Mouse (Mus musculus): ENCODE results near the gene Zdhhc16. TPM values are rescaled to one million over a fixed set of nuclear protein-coding genes. Genes with fewer than 3 reads are reported as not detected.

The Zdhhc16 gene
- total RNA-seq, 1 experiment from 2014 or later = 39.8 TPM

GRCm38 (mm10) chr19:41987206-41987605, 53.9 kb downstream of the Zdhhc16 start:
- no peak for DNase-seq

DNA sequence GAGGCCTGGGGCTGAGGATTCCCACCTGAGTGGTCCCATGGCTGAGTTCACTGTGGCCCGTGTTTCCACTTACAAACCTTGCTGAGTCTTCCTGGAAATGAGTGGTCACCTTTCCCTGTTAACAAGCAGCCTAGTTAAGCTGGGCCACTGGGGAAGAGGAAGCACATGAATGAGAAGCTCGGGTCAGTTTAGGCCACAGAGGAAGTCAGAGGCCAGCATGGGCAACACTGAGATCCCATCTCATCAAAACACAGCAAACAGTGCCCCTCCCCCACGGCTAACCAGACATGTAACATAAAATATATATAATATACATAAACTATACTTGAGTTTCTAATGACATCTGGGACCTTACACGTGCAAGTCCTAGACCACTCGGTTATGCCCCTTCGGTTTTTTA, 56.5 kb downstream of the Zdhhc16 start:
- no peak for DNase-seq

DNA sequence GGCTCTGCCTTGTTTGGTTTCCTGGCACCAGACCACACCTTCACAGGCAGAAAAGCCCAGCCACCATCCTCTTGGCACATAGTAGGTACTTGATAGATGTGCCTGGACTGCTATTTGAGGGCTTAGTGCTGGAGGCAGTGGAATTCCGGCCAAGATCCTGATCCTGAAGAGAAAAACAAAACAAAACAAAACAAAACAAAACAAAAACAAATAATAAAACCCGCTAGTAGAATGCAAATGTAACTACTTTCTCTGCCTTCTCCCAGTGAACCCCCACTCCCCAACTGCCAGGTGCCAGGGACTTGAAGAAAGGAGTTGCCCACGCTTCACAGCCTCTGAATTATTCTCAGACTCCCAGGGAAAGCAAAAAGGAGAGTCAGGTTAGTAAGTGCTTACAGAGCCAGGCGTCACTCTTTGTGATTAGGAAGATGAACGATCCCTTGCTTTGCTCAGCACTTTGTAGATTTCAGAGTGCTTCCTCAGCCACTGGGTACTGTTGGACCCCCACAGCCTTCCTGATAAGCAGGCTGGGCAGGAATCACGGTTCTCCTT, 58.7 kb downstream of the Zdhhc16 start:
- no peak for DNase-seq

- no peak for DNase-seq
These were observed 59.7 kb downstream of the Zdhhc16 start for GRCm38 (mm10) chr19:41992971-41993370.

DNA sequence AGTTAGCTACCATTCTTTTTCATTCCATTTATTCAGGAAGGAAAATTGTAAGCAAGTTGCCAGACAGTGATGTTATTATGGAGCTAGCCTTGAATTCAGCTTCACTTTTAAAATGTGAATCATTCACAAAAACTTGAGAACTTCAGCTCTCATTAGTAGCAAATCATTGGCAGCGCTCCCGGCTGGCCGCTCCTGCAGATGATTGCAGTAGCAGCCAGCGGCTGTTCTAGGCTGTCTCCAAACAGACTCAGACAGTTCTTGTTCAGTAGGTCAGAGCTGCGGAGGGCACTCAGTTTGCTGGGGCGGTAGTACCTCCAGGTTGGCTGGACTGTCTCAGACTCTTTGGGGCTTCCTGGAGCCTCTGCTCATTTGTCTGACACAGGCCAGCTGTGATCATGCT, 60.2 kb downstream of the Zdhhc16 start:
- peak; percentile 90 for DNase-seq

Other genes starting within 250 kb of the Zdhhc16 start
- 8.5 and 11.1 TPM in 2 replicates for gene Slit1, start 189.8 kb upstream of the Zdhhc16 start, total RNA-seq (2021)
- gene Arhgap19, start 131.4 kb upstream of the Zdhhc16 start, total RNA-seq (2021) = 5.6 and 6.1 TPM in 2 replicates
- gene Frat1, start 103.5 kb upstream of the Zdhhc16 start, total RNA-seq (2021) = 7.7 and 11.1 TPM in 2 replicates
- 4.0 and 6.6 TPM in 2 replicates for gene Frat2, start 85.3 kb upstream of the Zdhhc16 start, total RNA-seq (2021)
- 12.3 and 16.9 TPM in 2 replicates for gene Rrp12, start 37.3 kb upstream of the Zdhhc16 start, total RNA-seq (2021)
- gene Pgam1, start 21.6 kb upstream of the Zdhhc16 start, total RNA-seq (2021) = 708 and 730 TPM in 2 replicates
- 24.0 and 30.3 TPM in 2 replicates for gene Exosc1, start 57 bp upstream of the Zdhhc16 start, total RNA-seq (2021)
- 19.0 and 31.0 TPM in 2 replicates for gene Mms19, start 47.7 kb downstream of the Zdhhc16 start, total RNA-seq (2021)
- 15.2 and 18.2 TPM in 2 replicates for gene Ubtd1, start 48.3 kb downstream of the Zdhhc16 start, total RNA-seq (2021)
- gene Ankrd2, start 102.5 kb downstream of the Zdhhc16 start, total RNA-seq (2021) = 0.46 TPM in 1 of 2 replicates, not detected in the other
- 4.5 and 5.2 TPM in 2 replicates for gene Hoga1, start 112.1 kb downstream of the Zdhhc16 start, total RNA-seq (2021)
- gene 4933411K16Rik, start 118.8 kb downstream of the Zdhhc16 start, total RNA-seq (2021) = 0.67 and 1.1 TPM in 2 replicates
- 6.6 and 10.1 TPM in 2 replicates for gene Morn4, start 152.9 kb downstream of the Zdhhc16 start, total RNA-seq (2021)
- 58.2 and 62.4 TPM in 2 replicates for gene Pi4k2a, start 157.0 kb downstream of the Zdhhc16 start, total RNA-seq (2021)
- 74.4 and 98.1 TPM in 2 replicates for gene Avpi1, start 195.6 kb downstream of the Zdhhc16 start, total RNA-seq (2021)
- gene Marveld1, start 213.9 kb downstream of the Zdhhc16 start, total RNA-seq (2021) = 40.4 and 45.0 TPM in 2 replicates
- gene Zfyve27, start 230.5 kb downstream of the Zdhhc16 start, total RNA-seq (2021) = 51.8 and 73.5 TPM in 2 replicates